Mouse (Mus musculus): ENCODE results near the gene Nbas. TPM values are rescaled to one million over a fixed set of nuclear protein-coding genes. Genes with fewer than 3 reads are reported as not detected.

The Nbas gene
- polyA plus RNA-seq, 1 experiment from 2014 or later = 11.8 TPM

DNA sequence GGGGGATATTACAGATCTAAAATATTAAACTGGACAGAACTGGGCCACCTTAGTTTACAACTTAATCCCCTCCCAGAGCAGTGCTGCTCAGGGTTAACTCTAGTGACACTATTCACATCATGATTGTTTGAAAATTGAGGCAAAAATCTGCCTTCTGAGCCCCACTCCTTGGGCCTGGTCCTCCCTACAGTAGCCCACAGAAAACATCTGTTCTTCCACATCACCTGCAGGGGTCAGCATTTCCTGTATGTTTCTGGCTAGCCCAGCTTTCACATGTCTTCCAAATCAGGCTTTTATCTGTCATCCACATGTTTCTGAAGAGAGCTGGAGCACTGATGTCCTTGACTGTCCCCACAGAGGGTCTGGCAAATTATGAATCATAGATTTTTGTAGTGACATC is 333.5 kb downstream of the Nbas start:
- no peaks in the 10 kb centered on the region for H3K4me1 ChIP-seq
- no peaks in the 10 kb centered on the region for H3K9me3 ChIP-seq
- no peak overlapping the region for H3K4me2 ChIP-seq (replicated peaks)
- no peak overlapping the region for H3K9ac ChIP-seq (replicated peaks)
- H3K4me3 ChIP-seq = no peak overlapping the region
- no peak overlapping the region for H3K27ac ChIP-seq (replicated peaks)
- H3K27me3 ChIP-seq = no peaks in the 10 kb centered on the region
- H3K36me3 ChIP-seq = no peaks in the 10 kb centered on the region
- ATAC-seq (replicated peaks) = peak; percentile 45

DNA sequence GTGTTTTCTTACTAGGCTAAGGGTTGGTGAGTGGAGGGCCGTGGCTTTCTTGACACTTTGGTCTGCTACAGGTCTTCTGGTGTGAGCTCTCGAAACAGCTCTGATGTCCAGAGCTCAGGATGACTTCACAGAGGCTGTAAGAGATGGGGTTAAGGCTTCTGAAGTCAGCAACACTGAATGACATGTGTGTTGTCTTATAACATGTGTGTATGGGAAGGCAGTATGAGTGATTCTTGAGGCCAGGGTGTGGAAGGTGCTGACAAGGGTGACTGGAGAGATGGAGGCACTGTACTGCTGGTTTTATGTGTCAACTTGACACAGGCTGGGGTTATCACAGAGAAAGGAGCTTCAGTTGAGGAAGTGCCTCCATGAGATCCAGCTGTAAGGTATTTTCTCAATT is 338.1 kb downstream of the Nbas start:
- Histone ChIP-seq H3K27ac (replicated peaks) (no peak overlapping the region), H3K4me2 (replicated peaks) (no peak overlapping the region), H3K27me3 (no peaks in the 10 kb centered on the region), H3K9me3 (no peaks in the 10 kb centered on the region), H3K4me1 (no peaks in the 10 kb centered on the region), H3K36me3 (no peaks in the 10 kb centered on the region), H3K4me3 (no peak overlapping the region), H3K9ac (replicated peaks) (no peak overlapping the region)
- WGBS = 75% methylated on average over 2 of the region's 2 CpGs
- no peak for ATAC-seq (replicated peaks)

GRCm38 (mm10) chr12:13609027-13609426 is 340.1 kb downstream of the Nbas start:
- no peak overlapping the region for H3K9ac ChIP-seq (replicated peaks)
- H3K27ac ChIP-seq (replicated peaks) = no peak overlapping the region
- H3K4me2 ChIP-seq (replicated peaks) = no peak overlapping the region
- WGBS = 59% methylated on average over 11 of the region's 11 CpGs
- no peaks in the 10 kb centered on the region for H3K27me3 ChIP-seq
- no peaks in the 10 kb centered on the region for H3K36me3 ChIP-seq
- H3K4me3 ChIP-seq = no peak overlapping the region
- no peak for ATAC-seq (replicated peaks)
- H3K9me3 ChIP-seq = no peaks in the 10 kb centered on the region
- no peaks in the 10 kb centered on the region; the same call in 1 of the 2 replicates for H3K4me1 ChIP-seq

GRCm38 (mm10) chr12:13613041-13613440 is 344.1 kb downstream of the Nbas start:
- WGBS = 13% methylated on average over 2 of the region's 2 CpGs
- ATAC-seq (replicated peaks) = no peak
- Histone ChIP-seq H3K4me1 (peaks cover 2% of the 10 kb centered on the region; the same call in 1 of the 2 replicates), H3K36me3 (no peaks in the 10 kb centered on the region), H3K4me2 (replicated peaks) (no peak overlapping the region), H3K9me3 (no peaks in the 10 kb centered on the region), H3K4me3 (no peak overlapping the region), H3K27ac (replicated peaks) (no peak overlapping the region), H3K9ac (replicated peaks) (no peak overlapping the region), H3K27me3 (no peaks in the 10 kb centered on the region)

GRCm38 (mm10) chr12:13615661-13616060 is 346.7 kb downstream of the Nbas start:
- H3K4me2 ChIP-seq (replicated peaks) = no peak overlapping the region
- no peak for ATAC-seq (replicated peaks)
- H3K27ac ChIP-seq (replicated peaks) = no peak overlapping the region
- no peaks in the 10 kb centered on the region for H3K27me3 ChIP-seq
- peaks cover 2% of the 10 kb centered on the region; the same call in 1 of the 2 replicates for H3K4me1 ChIP-seq
- no peaks in the 10 kb centered on the region for H3K36me3 ChIP-seq
- no peak overlapping the region for H3K4me3 ChIP-seq
- WGBS = 35% methylated on average over 7 of the region's 7 CpGs
- H3K9me3 ChIP-seq = no peaks in the 10 kb centered on the region
- no peak overlapping the region for H3K9ac ChIP-seq (replicated peaks)

DNA sequence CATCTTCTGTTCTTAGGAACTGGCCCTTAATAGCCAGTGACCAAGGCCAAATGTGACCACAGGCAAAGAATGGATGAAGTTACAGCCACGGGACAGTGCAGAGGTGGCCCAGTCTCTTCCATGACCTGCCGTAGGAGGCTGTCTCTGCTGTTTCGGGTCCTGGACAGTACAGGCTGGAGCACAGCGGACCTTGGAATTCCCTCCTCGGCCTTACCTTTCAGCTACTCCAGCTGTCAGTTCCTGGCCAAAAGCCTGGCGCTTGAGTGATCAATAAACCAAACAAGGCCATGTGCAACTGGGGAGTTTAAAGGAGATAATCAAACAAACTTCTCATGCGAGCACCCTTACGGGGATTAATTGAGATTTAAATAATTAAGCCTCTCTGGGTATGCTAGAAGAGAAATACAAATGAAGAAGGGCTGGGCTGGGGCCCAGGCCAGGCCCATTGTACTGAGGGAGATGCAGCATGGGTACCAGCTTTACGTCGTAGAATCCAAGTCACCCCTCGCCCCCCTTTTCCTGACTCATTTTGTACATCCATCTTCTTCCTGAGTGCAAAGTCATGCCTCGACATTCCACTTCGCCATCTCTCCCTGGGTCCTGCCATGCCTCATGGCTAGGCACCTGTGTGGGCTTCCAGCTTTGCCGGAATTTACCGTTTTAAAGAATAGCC is 353.4 kb downstream of the Nbas start:
- 71% methylated on average over 15 of the region's 15 CpGs for WGBS
- Histone ChIP-seq H3K4me1 (peaks cover 4% of the 10 kb centered on the region), H3K4me2 (replicated peaks) (no peak overlapping the region), H3K36me3 (no peaks in the 10 kb centered on the region), H3K27ac (replicated peaks) (no peak overlapping the region), H3K9ac (replicated peaks) (no peak overlapping the region), H3K9me3 (no peaks in the 10 kb centered on the region), H3K27me3 (no peaks in the 10 kb centered on the region), H3K4me3 (no peak overlapping the region)
- no peak; the same call in 1 of the 2 replicates for ATAC-seq (replicated peaks)

GRCm38 (mm10) chr12:13626803-13627706 is 358.1 kb downstream of the Nbas start:
- peak overlapping the region; percentile 4; the same call in 1 of the 2 replicates for H3K27ac ChIP-seq (replicated peaks)
- H3K4me2 ChIP-seq (replicated peaks) = no peak overlapping the region
- H3K4me3 ChIP-seq = no peak overlapping the region
- H3K9ac ChIP-seq (replicated peaks) = no peak overlapping the region
- ATAC-seq (replicated peaks) = peak; percentile 74
- H3K9me3 ChIP-seq = no peaks in the 10 kb centered on the region
- peaks cover 8% of the 10 kb centered on the region for H3K4me1 ChIP-seq
- no peaks in the 10 kb centered on the region for H3K27me3 ChIP-seq
- 24% methylated on average over 12 of the region's 12 CpGs for WGBS
- no peaks in the 10 kb centered on the region for H3K36me3 ChIP-seq

Other genes starting within 250 kb of the Nbas start
- 147 and 153 TPM in 2 replicates for gene Ddx1, start 19.9 kb upstream of the Nbas start, polyA plus RNA-seq (2015; fragmentation: Nextera tagmentation; extraction: Ambion mirVana)